Mouse (Mus musculus): ENCODE measurements around the gene Mdm4. TPM values are rescaled to one million over a fixed set of nuclear protein-coding genes. Genes with fewer than 3 reads are reported as not detected.

Gene Mdm4
- total RNA-seq (2021): 10 to 100 TPM; 79.0 to 85.9 TPM
- long read RNA-seq, experiment 1, full-length matches to known transcripts: 6 of 18 reads
- long read RNA-seq, experiment 1, partial matches to known transcripts: 1 of 18 reads
- long read RNA-seq, experiment 1, other reads (novel, unspliced or antisense): 11 of 18 reads
- long read RNA-seq, experiment 2, partial matches to known transcripts: 3 of 9 reads
- long read RNA-seq, experiment 2, other reads (novel, unspliced or antisense): 5 of 9 reads

GRCm38 (mm10) chr1:133030461-133030860 lies at the start of gene Mdm4:
Gene Mdm4 (minus strand): TSS chr1:133030561.
- no peak for TF ChIP-seq CTCF (IDR thresholded peaks at IDR 0.05)
- no peak within 1 kb of the TSS for H3K27ac ChIP-seq
- intact Hi-C loops (cut with DNase I): no loop called here
- DNase-seq (ENCODE audit: extremely low spot score in 1 of 2, low spot score in 2 of 2): no peak
- H3K4me3 ChIP-seq: no peak within 1 kb of the TSS

GRCm38 (mm10) chr1:133080079-133080561 lies 49.8 kb upstream of the Mdm4 start:
- intact Hi-C loops (cut with DNase I): no loop called here
- H3K4me3 ChIP-seq: no peak overlapping the region
- no peak for TF ChIP-seq CTCF (IDR thresholded peaks at IDR 0.05)
- H3K27ac ChIP-seq: no peak overlapping the region
- DNase-seq (ENCODE audit: extremely low spot score in 1 of 2, low spot score in 2 of 2): no peak

GRCm38 (mm10) chr1:133079509-133079908 lies 49.1 kb upstream of the Mdm4 start:
- no peak for TF ChIP-seq CTCF (IDR thresholded peaks at IDR 0.05)
- Histone ChIP-seq H3K4me3 (no peak overlapping the region), H3K27ac (no peak overlapping the region)
- intact Hi-C loops (cut with DNase I): no loop called here
- DNase-seq (ENCODE audit: extremely low spot score in 1 of 2, low spot score in 2 of 2): no peak

GRCm38 (mm10) chr1:133078338-133078727 lies 48.0 kb upstream of the Mdm4 start:
- H3K4me3 ChIP-seq: no peak overlapping the region
- TF ChIP-seq CTCF (IDR thresholded peaks at IDR 0.05): no peak
- H3K27ac ChIP-seq: no peak overlapping the region
- intact Hi-C loops (cut with DNase I): no loop called here
- no peak for DNase-seq (ENCODE audit: extremely low spot score in 1 of 2, low spot score in 2 of 2)

GRCm38 (mm10) chr1:133077606-133078337 lies 47.4 kb upstream of the Mdm4 start:
- Histone ChIP-seq H3K27ac (no peak overlapping the region), H3K4me3 (no peak overlapping the region)
- no peak for DNase-seq (ENCODE audit: extremely low spot score in 1 of 2, low spot score in 2 of 2)
- intact Hi-C loops (cut with DNase I): no loop called here
- no peak for TF ChIP-seq CTCF (IDR thresholded peaks at IDR 0.05)

- Histone ChIP-seq H3K27ac (no peak overlapping the region), H3K4me3 (no peak overlapping the region)
- TF ChIP-seq CTCF (IDR thresholded peaks at IDR 0.05): no peak
- no peak for DNase-seq (ENCODE audit: extremely low spot score in 1 of 2, low spot score in 2 of 2)
- intact Hi-C loops (cut with DNase I): no loop called here
These were observed 46.5 kb upstream of the Mdm4 start for GRCm38 (mm10) chr1:133076681-133077514.

- Histone ChIP-seq H3K27ac (no peak overlapping the region), H3K4me3 (no peak overlapping the region)
- TF ChIP-seq CTCF (IDR thresholded peaks at IDR 0.05): no peak
- DNase-seq (ENCODE audit: extremely low spot score in 1 of 2, low spot score in 2 of 2): no peak
- intact Hi-C loops (cut with DNase I): no loop called here
These were observed 45.5 kb upstream of the Mdm4 start for GRCm38 (mm10) chr1:133075651-133076400.

- intact Hi-C loops (cut with DNase I): no loop called here
- DNase-seq (ENCODE audit: extremely low spot score in 1 of 2, low spot score in 2 of 2): no peak
- TF ChIP-seq CTCF (IDR thresholded peaks at IDR 0.05): no peak
- H3K4me3 ChIP-seq: no peak overlapping the region
- no peak overlapping the region for H3K27ac ChIP-seq
These were observed 44.2 kb upstream of the Mdm4 start for GRCm38 (mm10) chr1:133074541-133074940.

- no peak overlapping the region for H3K4me3 ChIP-seq
- H3K27ac ChIP-seq: no peak overlapping the region
- TF ChIP-seq CTCF (IDR thresholded peaks at IDR 0.05): no peak
- DNase-seq (ENCODE audit: extremely low spot score in 1 of 2, low spot score in 2 of 2): no peak
- intact Hi-C loops (cut with DNase I): no loop called here
These were observed 43.0 kb upstream of the Mdm4 start for GRCm38 (mm10) chr1:133073327-133073856.

GRCm38 (mm10) chr1:133071666-133072381 lies 41.5 kb upstream of the Mdm4 start:
- no peak for TF ChIP-seq CTCF (IDR thresholded peaks at IDR 0.05)
- intact Hi-C loops (cut with DNase I): loop anchor here (2.0 kb wide), 1 partner anchor 25 kb away; no protein-coding TSS in a partner anchor
- H3K4me3 ChIP-seq: no peak overlapping the region
- H3K27ac ChIP-seq: peak overlapping the region; percentile 61
- peak in 1 of 2 experiments; percentile 57 for DNase-seq (ENCODE audit: extremely low spot score in 1 of 2, low spot score in 2 of 2)

Data from left cerebral cortex, adult 2 months (tissue).